Mouse (Mus musculus) stomach, embryonic 16.5 days (tissue): ENCODE measurements around the gene Ubtd2. TPM values are rescaled to one million over a fixed set of nuclear protein-coding genes. Genes with fewer than 3 reads are reported as not detected.

Source experiments
- ATAC-seq: fragments of 200-750 bp; cut with Nextera tagmentation; 2 replicates; pipeline ENCODE4 v1.8.0; 2017; ENCODE audit warnings: moderate number of reproducible peaks, moderate TSS enrichment; ENCODE audit not compliant: insufficient read depth, low FRiP score
- H3K27ac ChIP-seq: fragments of 300-500 bp; sonication (generic); 2 replicates; pipeline ENCODE4 v1.5.1; 2014; ENCODE audit warnings: low read length
- H3K27me3 ChIP-seq: fragments of 300-500 bp; sonication (generic); 2 replicates; pipeline ENCODE4 v1.6.1; 2014; ENCODE audit warnings: low read length, control low read depth, mixed read lengths; ENCODE audit not compliant: control insufficient read depth, insufficient read depth
- H3K36me3 ChIP-seq: fragments of 300-500 bp; sonication (generic); 2 replicates; pipeline ENCODE4 v1.6.1; 2014; ENCODE audit warnings: low read length; ENCODE audit not compliant: control insufficient read depth, insufficient read depth
- H3K4me1 ChIP-seq: fragments of 300-500 bp; sonication (generic); 2 replicates; pipeline ENCODE4 v1.6.1; 2014; ENCODE audit warnings: low read length, control low read depth, mixed read lengths; ENCODE audit not compliant: control insufficient read depth, insufficient read depth
- H3K4me2 ChIP-seq: fragments of 300-500 bp; sonication (generic); 2 replicates; pipeline ENCODE4 v1.6.1; 2014; ENCODE audit warnings: low read depth, low read length, mixed read lengths
- H3K4me3 ChIP-seq: fragments of 300-500 bp; sonication (generic); replicated peaks from 2 replicates; pipeline ENCODE4 v1.5.1; 2014; ENCODE audit warnings: mild to moderate bottlenecking, low read length
- H3K9ac ChIP-seq: fragments of 300-500 bp; sonication (generic); 2 replicates; pipeline ENCODE4 v1.6.1; 2014; ENCODE audit warnings: low read length
- H3K9me3 ChIP-seq: fragments of 300-500 bp; sonication (generic); replicated peaks from 2 replicates; pipeline ENCODE4 v1.6.1; 2016; ENCODE audit warnings: low read length, control low read depth; ENCODE audit not compliant: control insufficient read depth
- WGBS: fragments of 180-500 bp; shearing (Covaris S2); extraction: QIAGEN DNeasy Blood & Tissue Kit; methylation state at CpG from one replicate; pipeline ENCODE4 v1.1.7; 2014; 5-methylcytosine and 5-hydroxymethylcytosine counted together
- polyA plus RNA-seq: library from polyadenylated mRNA; unstranded; fragments of >200 nt; fragmentation: Nextera tagmentation; extraction: Ambion mirVana; gene quantifications from 2 replicates; pipeline ENCODE4 v1.2.1, GENCODE M21; 2015

Ubtd2 gene
- polyA plus RNA-seq, 1 experiment from 2014 or later, result 40.3 TPM

- H3K4me3 ChIP-seq, result no peak overlapping the region
- H3K36me3 ChIP-seq, result no peaks in the 10 kb centered on the region
- H3K9me3 ChIP-seq, result no peaks in the 10 kb centered on the region
- no peaks in the 10 kb centered on the region for H3K27me3 ChIP-seq
- no peak overlapping the region for H3K9ac ChIP-seq
- H3K4me2 ChIP-seq, result no peak overlapping the region
- whole genome bisulfite sequencing, result 86% methylated on average over 12 of the region's 12 CpGs
- ATAC-seq, result no peak
- H3K4me1 ChIP-seq, result peaks cover 5% of the 10 kb centered on the region; the same call in 1 of the 2 replicates
- H3K27ac ChIP-seq, result no peak overlapping the region
These were observed 105.0 kb downstream of the Ubtd2 start for GRCm38 (mm10) chr11:32560015-32560770.

- no peak overlapping the region for H3K27ac ChIP-seq
- WGBS, result 80% methylated on average over 10 of the region's 10 CpGs
These were observed 106.5 kb downstream of the Ubtd2 start for GRCm38 (mm10) chr11:32561465-32562355.

GRCm38 (mm10) chr11:32562706-32563105 is 107.5 kb downstream of the Ubtd2 start:
- H3K9ac ChIP-seq, result no peak overlapping the region
- H3K9me3 ChIP-seq, result no peaks in the 10 kb centered on the region
- H3K36me3 ChIP-seq, result no peaks in the 10 kb centered on the region
- H3K4me3 ChIP-seq, result no peak overlapping the region
- H3K4me2 ChIP-seq, result no peak overlapping the region
- peaks cover 9% of the 10 kb centered on the region for H3K4me1 ChIP-seq
- no peaks in the 10 kb centered on the region for H3K27me3 ChIP-seq
- ATAC-seq, result no peak
- no peak overlapping the region for H3K27ac ChIP-seq
- 65% methylated on average over 5 of the region's 5 CpGs for WGBS

More at GRCm38 (mm10) chr11:32561465-32562355, 106.5 kb downstream of the Ubtd2 start:
- Histone ChIP-seq H3K4me3 (no peak overlapping the region), H3K27me3 (no peaks in the 10 kb centered on the region), H3K36me3 (no peaks in the 10 kb centered on the region), H3K4me2 (no peak overlapping the region), H3K9me3 (no peaks in the 10 kb centered on the region), H3K9ac (no peak overlapping the region), H3K4me1 (peaks cover 5% of the 10 kb centered on the region; the same call in 1 of the 2 replicates)
- ATAC-seq, result no peak

- no peak for ATAC-seq
- H3K4me2 ChIP-seq, result no peak overlapping the region
- H3K9ac ChIP-seq, result no peak overlapping the region
- no peaks in the 10 kb centered on the region for H3K9me3 ChIP-seq
- H3K36me3 ChIP-seq, result no peaks in the 10 kb centered on the region
- 50% methylated on average over 3 of the region's 3 CpGs for WGBS
- H3K27me3 ChIP-seq, result no peaks in the 10 kb centered on the region
- H3K27ac ChIP-seq, result no peak overlapping the region
- peaks cover 15% of the 10 kb centered on the region for H3K4me1 ChIP-seq
- H3K4me3 ChIP-seq, result no peak overlapping the region
These were observed 108.5 kb downstream of the Ubtd2 start for GRCm38 (mm10) chr11:32563660-32564059.

GRCm38 (mm10) chr11:32564629-32565028 is 109.5 kb downstream of the Ubtd2 start:
- Histone ChIP-seq H3K4me1 (peaks cover 15% of the 10 kb centered on the region), H3K9me3 (no peaks in the 10 kb centered on the region), H3K27me3 (no peaks in the 10 kb centered on the region), H3K4me2 (no peak overlapping the region), H3K27ac (peak overlapping the region; percentile 66; the same call in 1 of the 2 replicates), H3K36me3 (no peaks in the 10 kb centered on the region), H3K4me3 (no peak overlapping the region), H3K9ac (no peak overlapping the region)
- ATAC-seq, result no peak
- 52% methylated on average over 4 of the region's 4 CpGs for WGBS

GRCm38 (mm10) chr11:32565088-32565487 is 109.9 kb downstream of the Ubtd2 start:
- peaks cover 15% of the 10 kb centered on the region for H3K4me1 ChIP-seq
- H3K27me3 ChIP-seq, result no peaks in the 10 kb centered on the region
- no peaks in the 10 kb centered on the region for H3K36me3 ChIP-seq
- 47% methylated on average over 8 of the region's 8 CpGs for WGBS
- peak; percentile 72; the same call in 1 of the 2 replicates for ATAC-seq
- H3K4me2 ChIP-seq, result no peak overlapping the region
- no peaks in the 10 kb centered on the region for H3K9me3 ChIP-seq
- no peak overlapping the region for H3K9ac ChIP-seq
- H3K27ac ChIP-seq, result peak overlapping the region; percentile 66; the same call in 1 of the 2 replicates
- H3K4me3 ChIP-seq, result no peak overlapping the region

- no peaks in the 10 kb centered on the region for H3K36me3 ChIP-seq
- no peak overlapping the region for H3K4me3 ChIP-seq
- H3K27me3 ChIP-seq, result no peaks in the 10 kb centered on the region
- peaks cover 15% of the 10 kb centered on the region for H3K4me1 ChIP-seq
- no peak overlapping the region for H3K4me2 ChIP-seq
- H3K9ac ChIP-seq, result no peak overlapping the region
- ATAC-seq, result no peak
- H3K9me3 ChIP-seq, result no peaks in the 10 kb centered on the region
- WGBS, result 86% methylated on average over 6 of the region's 6 CpGs
- no peak overlapping the region for H3K27ac ChIP-seq
These were observed 111.0 kb downstream of the Ubtd2 start for GRCm38 (mm10) chr11:32566184-32566583.
